Mouse (Mus musculus): ENCODE data around the gene Smim13.

- no peak for TF ChIP-seq CTCF (IDR thresholded peaks at IDR 0.05; ENCODE audit: low read depth)
- no peak for TF ChIP-seq EP300 (optimal IDR thresholded peaks at IDR 0.05)
These were observed 75.7 kb downstream of the Smim13 start for GRCm38 (mm10) chr13:41325346-41325745.

Measured in stomach, postnatal 0 days (tissue).